Mouse (Mus musculus) myocyte (in vitro differentiated cells): Measurements from ENCODE around the gene Sms. TPM values are rescaled to one million over a fixed set of nuclear protein-coding genes. Genes with fewer than 3 reads are reported as not detected.
A peak's percentile ranks its signal among the peaks of the same experiment; 100 is the strongest.

Experiments used
- H3K27me3 ChIP-seq: one replicate; pipeline ENCODE4 v1.6.1; 2011; ENCODE audit not compliant: control insufficient read depth, insufficient read depth, insufficient read length
- H3K36me3 ChIP-seq: one replicate; pipeline ENCODE4 v1.6.1; 2011; ENCODE audit not compliant: control insufficient read depth, insufficient read depth
- H3K4me2 ChIP-seq: one replicate; pipeline ENCODE4 v1.6.1; 2011; ENCODE audit warnings: low read depth, control low read depth
- H3K4me3 ChIP-seq: one replicate; pipeline ENCODE4 v1.5.1; 2011; ENCODE audit warnings: mild to moderate bottlenecking, control low read depth, moderate library complexity
- H3K79me2 ChIP-seq: one replicate; pipeline ENCODE4 v1.6.1; 2011; ENCODE audit not compliant: control insufficient read depth, insufficient read depth
- H3ac ChIP-seq: one replicate; pipeline ENCODE4 v1.6.1; 2011; ENCODE audit not compliant: control insufficient read depth, insufficient read length
- CEBPB ChIP-seq: IDR thresholded peaks from 2 replicates; pipeline ENCODE4 v1.6.1; 2011; ENCODE audit warnings: mild to moderate bottlenecking, moderate library complexity; ENCODE audit not compliant: poor library complexity, insufficient read depth, severe bottlenecking
- MAX ChIP-seq: IDR thresholded peaks from one replicate; pipeline ENCODE4 v1.6.1; 2011; ENCODE audit warnings: low read depth, mild to moderate bottlenecking, control low read depth
- MYOD1 ChIP-seq, 3 experiments: IDR thresholded peaks; one replicate each; pipeline ENCODE4 v1.6.1; 2011; ENCODE audit warnings: control low read depth in 2 of 3, low read depth in 2 of 3, mild to moderate bottlenecking in 2 of 3, moderate library complexity in 1 of 3; ENCODE audit not compliant: insufficient read length in 2 of 3, control insufficient read depth in 1 of 3
- MYOG ChIP-seq, 3 experiments: IDR thresholded peaks; one replicate each; pipeline ENCODE4 v1.6.1; 2011; ENCODE audit warnings: control low read depth in 2 of 3, low read depth in 2 of 3, mild to moderate bottlenecking in 2 of 3; ENCODE audit not compliant: insufficient read length in 2 of 3, control insufficient read depth in 1 of 3, insufficient read depth in 1 of 3
- POLR2A ChIP-seq: IDR thresholded peaks from one replicate; pipeline ENCODE4 v1.6.1; 2011; ENCODE audit warnings: low read depth, mild to moderate bottlenecking, control low read depth, moderate library complexity; ENCODE audit not compliant: insufficient read length
- POLR2AphosphoS2 ChIP-seq: IDR thresholded peaks from one replicate; pipeline ENCODE4 v1.6.1; 2011; ENCODE audit warnings: low read depth, control low read depth; ENCODE audit not compliant: insufficient read length
- REST ChIP-seq: IDR thresholded peaks from one replicate; pipeline ENCODE4 v1.6.1; 2011; ENCODE audit warnings: mild to moderate bottlenecking, control low read depth, moderate library complexity; ENCODE audit not compliant: insufficient read depth, insufficient read length
- SRF ChIP-seq: IDR thresholded peaks from one replicate; pipeline ENCODE4 v1.6.1; 2011; ENCODE audit warnings: low read depth; ENCODE audit not compliant: control insufficient read depth, insufficient read length
- TCF12 ChIP-seq: IDR thresholded peaks from one replicate; pipeline ENCODE4 v1.6.1; 2011; ENCODE audit warnings: mild to moderate bottlenecking, control low read depth; ENCODE audit not compliant: poor library complexity, insufficient read depth, severe bottlenecking
- TCF3 ChIP-seq: IDR thresholded peaks from one replicate; pipeline ENCODE4 v1.6.1; 2011; ENCODE audit warnings: low read depth, control low read depth; ENCODE audit not compliant: insufficient read length
- USF1 ChIP-seq: IDR thresholded peaks from one replicate; pipeline ENCODE4 v1.6.1; 2011; ENCODE audit warnings: low read depth, mild to moderate bottlenecking, control low read depth, moderate library complexity
- polyA plus RNA-seq: library from polyadenylated mRNA; unstranded; fragments of >200 nt; fragmentation: generic; extraction: Trizol; gene quantifications from one replicate; pipeline ENCODE4 v1.2.1, GENCODE M21; 2012; ENCODE audit warnings: missing spikeins

Gene Sms
- 36.0 TPM for polyA plus RNA-seq

GRCm38 (mm10) chrX:157491944-157492726 is at the start of gene Sms:
Sms (minus strand) TSS chrX:157492287.
- H3K4me2 ChIP-seq: peak within 1 kb of the TSS; percentile 80
- no peaks in the 10 kb centered on the region for H3K36me3 ChIP-seq
- H3K79me2 ChIP-seq: peaks cover 34% of the 10 kb centered on the region
- peak within 1 kb of the TSS; percentile 36 for H3K4me3 ChIP-seq
- H3ac ChIP-seq: peak within 1 kb of the TSS; percentile 79
- TF ChIP-seq TCF12: no peak
- peak; percentile 64 for TF ChIP-seq POLR2A
- TF ChIP-seq POLR2AphosphoS2: peak; percentile 51
- no peaks in the 10 kb centered on the region for H3K27me3 ChIP-seq

- Histone ChIP-seq H3ac (no peak overlapping the region), H3K36me3 (no peaks in the 10 kb centered on the region), H3K4me3 (no peak overlapping the region), H3K79me2 (no peaks in the 10 kb centered on the region), H3K4me2 (no peak overlapping the region), H3K27me3 (no peaks in the 10 kb centered on the region)
- TF ChIP-seq SRF (no peak), CEBPB (no peak), POLR2AphosphoS2 (no peak), TCF3 (no peak), TCF12 (no peak), MYOD1 (IDR thresholded peaks at IDR 0.05; ENCODE audit: control insufficient read depth in 1 of 3, insufficient read length in 2 of 3, low read depth in 2 of 3) (no peak), REST (no peak)
Observed at GRCm38 (mm10) chrX:157506400-157506799, 14.3 kb upstream of the Sms start.

GRCm38 (mm10) chrX:157504506-157504905 is 12.4 kb upstream of the Sms start:
- no peak overlapping the region for H3K4me2 ChIP-seq
- no peaks in the 10 kb centered on the region for H3K79me2 ChIP-seq
- TF ChIP-seq CEBPB (no peak), MAX (no peak), MYOD1 (IDR thresholded peaks at IDR 0.05; ENCODE audit: control insufficient read depth in 1 of 3, insufficient read length in 2 of 3, low read depth in 2 of 3) (no peak), POLR2A (no peak), MYOG (IDR thresholded peaks at IDR 0.05; ENCODE audit: control insufficient read depth in 1 of 3, insufficient read depth in 1 of 3, insufficient read length in 2 of 3, low read depth in 2 of 3) (peak in 2 of 3 experiments; percentile 19 to 48), REST (no peak)

GRCm38 (mm10) chrX:157501871-157502270 is 9.8 kb upstream of the Sms start:
- no peaks in the 10 kb centered on the region for H3K36me3 ChIP-seq
- no peaks in the 10 kb centered on the region for H3K27me3 ChIP-seq
- TF ChIP-seq TCF3: no peak
- 0 out of 2 replicates have a peak, but pooled peaks have one; percentile 12 for TF ChIP-seq CEBPB
- H3ac ChIP-seq: no peak overlapping the region
- H3K4me2 ChIP-seq: peak overlapping the region; percentile 12
- no peaks in the 10 kb centered on the region for H3K79me2 ChIP-seq
- H3K4me3 ChIP-seq: no peak overlapping the region

More at GRCm38 (mm10) chrX:157504506-157504905, 12.4 kb upstream of the Sms start:
- Histone ChIP-seq H3K27me3 (no peaks in the 10 kb centered on the region), H3K36me3 (no peaks in the 10 kb centered on the region), H3K4me3 (no peak overlapping the region), H3ac (no peak overlapping the region)

GRCm38 (mm10) chrX:157500004-157500403 is 7.9 kb upstream of the Sms start:
- H3K27me3 ChIP-seq: no peaks in the 10 kb centered on the region
- H3ac ChIP-seq: no peak overlapping the region
- no peak for TF ChIP-seq MYOG (IDR thresholded peaks at IDR 0.05; ENCODE audit: control insufficient read depth in 1 of 3, insufficient read depth in 1 of 3, insufficient read length in 2 of 3, low read depth in 2 of 3)
- TF ChIP-seq TCF3: no peak
- TF ChIP-seq USF1: no peak
- TF ChIP-seq MYOD1 (IDR thresholded peaks at IDR 0.05; ENCODE audit: control insufficient read depth in 1 of 3, insufficient read length in 2 of 3, low read depth in 2 of 3): no peak
- no peak for TF ChIP-seq POLR2AphosphoS2
- TF ChIP-seq POLR2A: no peak
- no peak for TF ChIP-seq SRF
- no peak for TF ChIP-seq REST

More at GRCm38 (mm10) chrX:157500004-157500403, 7.9 kb upstream of the Sms start:
- Histone ChIP-seq H3K79me2 (no peaks in the 10 kb centered on the region), H3K36me3 (no peaks in the 10 kb centered on the region), H3K4me2 (no peak overlapping the region), H3K4me3 (no peak overlapping the region)
